Mouse (Mus musculus) hindbrain, postnatal 0 days (tissue): Measurements from ENCODE around the gene Ctsj. TPM values are rescaled to one million over a fixed set of nuclear protein-coding genes. Genes with fewer than 3 reads are reported as not detected.
"Not testable (repeated sequence)": the region's sequence is repeated elsewhere in the genome, so short reads cannot be mapped to it uniquely, and the experiment has no call there.

Experiments
- ATAC-seq: fragments of 200-750 bp; cut with Nextera tagmentation; 2 replicates; pipeline ENCODE4 v1.8.0; 2017; ENCODE audit warnings: mild to moderate bottlenecking, moderate TSS enrichment, moderate library complexity
- DNase-seq: peaks from one replicate; pipeline ENCODE4 v3.0.0-alpha.2; 2015; ENCODE audit warnings: low spot score
- H3K27ac ChIP-seq: fragments of 300-500 bp; sonication (generic); 2 replicates; pipeline ENCODE4 v1.5.1; 2014; ENCODE audit warnings: mild to moderate bottlenecking
- H3K27me3 ChIP-seq: fragments of 300-500 bp; sonication (generic); 2 replicates; pipeline ENCODE4 v1.6.1; 2014; ENCODE audit warnings: low read length, mixed read lengths; ENCODE audit not compliant: insufficient read depth
- H3K36me3 ChIP-seq: fragments of 300-500 bp; sonication (generic); 2 replicates; pipeline ENCODE4 v1.6.1; 2014; ENCODE audit warnings: low read length, mixed read lengths; ENCODE audit not compliant: insufficient read depth
- H3K4me1 ChIP-seq: fragments of 300-500 bp; sonication (generic); 2 replicates; pipeline ENCODE4 v1.6.1; 2014; ENCODE audit warnings: antibody characterized with exemption, low read length, mixed read lengths; ENCODE audit not compliant: insufficient read depth
- H3K4me2 ChIP-seq: fragments of 300-500 bp; sonication (generic); 2 replicates; pipeline ENCODE4 v1.6.1; 2014; ENCODE audit warnings: low read depth, mild to moderate bottlenecking, low read length, moderate library complexity, mixed read lengths
- H3K4me3 ChIP-seq: fragments of 300-500 bp; sonication (generic); 2 replicates; pipeline ENCODE4 v1.5.1; 2014; ENCODE audit warnings: low read length
- H3K9ac ChIP-seq: fragments of 300-500 bp; sonication (generic); replicated peaks from 2 replicates; pipeline ENCODE4 v1.6.1; 2014; ENCODE audit warnings: mild to moderate bottlenecking, low read length, moderate library complexity, mixed read lengths
- H3K9me3 ChIP-seq: fragments of 300-500 bp; sonication (generic); 2 replicates; pipeline ENCODE4 v1.6.1; 2016; ENCODE audit warnings: low read length, mixed read lengths
- CTCF ChIP-seq: IDR thresholded peaks from 2 replicates; pipeline ENCODE4 v1.5.1; 2016; ENCODE audit warnings: antibody characterized with exemption, control low read depth, low read depth
- WGBS: fragments of 180-500 bp; shearing (Covaris S2); extraction: QIAGEN DNeasy Blood & Tissue Kit; methylation state at CpG from one replicate; pipeline ENCODE4 v1.1.7; 2014; 5-methylcytosine and 5-hydroxymethylcytosine counted together
- polyA plus RNA-seq: library from polyadenylated mRNA; unstranded; fragments of >200 nt; fragmentation: Nextera tagmentation; extraction: Ambion mirVana; gene quantifications from 2 replicates; pipeline ENCODE4 v1.2.1, GENCODE M21; 2015
- total RNA-seq: library from RNA; depleted of rRNA; stranded (reverse); fragments of >200 nt; gene quantifications from 2 replicates; pipeline ENCODE4 v1.2.3, GENCODE M21; 2014; rRNA removed

Gene Ctsj
- total RNA-seq (not detected in 2 replicates), polyA plus RNA-seq (not detected in 2 replicates)

GRCm38 (mm10) chr13:61005859-61006258 lies at the start of gene Ctsj:
Gene Ctsj (minus strand): TSS chr13:61005959.
- no peak for TF ChIP-seq CTCF
- Histone ChIP-seq H3K4me2 (no peak within 1 kb of the TSS), H3K36me3 (no peaks in the 10 kb centered on the region), H3K27me3 (no peaks in the 10 kb centered on the region), H3K4me3 (no peak within 1 kb of the TSS), H3K9me3 (peaks cover 17% of the 10 kb centered on the region), H3K4me1 (no peaks in the 10 kb centered on the region), H3K9ac (no peak within 1 kb of the TSS), H3K27ac (no peak within 1 kb of the TSS)
- no peak for DNase-seq
- 76% methylated on average over 3 of the region's 3 CpGs for WGBS
- no peak for ATAC-seq

- peaks cover 3% of the 10 kb centered on the region; the same call in 1 of the 2 replicates for H3K9me3 ChIP-seq
- H3K27me3 ChIP-seq, result no peaks in the 10 kb centered on the region
- no peak within 1 kb of the TSS for H3K4me2 ChIP-seq
- 54% methylated on average over 3 of the region's 3 CpGs for WGBS
- DNase-seq (no peak), ATAC-seq (no peak)
- H3K36me3 ChIP-seq, result no peaks in the 10 kb centered on the region
- no peak within 1 kb of the TSS for H3K27ac ChIP-seq
- H3K9ac ChIP-seq, result no peak within 1 kb of the TSS
- no peak within 1 kb of the TSS for H3K4me3 ChIP-seq
- no peaks in the 10 kb centered on the region for H3K4me1 ChIP-seq
- no peak for TF ChIP-seq CTCF
These were observed 34.8 kb upstream of the Ctsj start, which contains the start of gene Ctsq for GRCm38 (mm10) chr13:61040531-61040930. Gene Ctsq (minus strand): TSS chr13:61040631.

GRCm38 (mm10) chr13:61022785-61023184 lies 17.0 kb upstream of the Ctsj start:
- DNase-seq (no peak), ATAC-seq (no peak)
- Histone ChIP-seq H3K4me3 (no peak overlapping the region), H3K27me3 (no peaks in the 10 kb centered on the region), H3K36me3 (no peaks in the 10 kb centered on the region), H3K9ac (no peak overlapping the region), H3K27ac (no peak overlapping the region), H3K4me2 (no peak overlapping the region), H3K9me3 (peaks cover 12% of the 10 kb centered on the region), H3K4me1 (no peaks in the 10 kb centered on the region)
- 88% methylated on average over 3 of the region's 3 CpGs for WGBS
- no peak for TF ChIP-seq CTCF

GRCm38 (mm10) chr13:61021844-61022243 lies 16.1 kb upstream of the Ctsj start:
- Histone ChIP-seq H3K4me2 (no peak overlapping the region), H3K9me3 (peaks cover 16% of the 10 kb centered on the region), H3K27ac (no peak overlapping the region), H3K4me1 (no peaks in the 10 kb centered on the region), H3K4me3 (no peak overlapping the region), H3K27me3 (no peaks in the 10 kb centered on the region), H3K9ac (no peak overlapping the region), H3K36me3 (no peaks in the 10 kb centered on the region)
- no peak for DNase-seq
- ATAC-seq, result no peak
- TF ChIP-seq CTCF, result no peak
- WGBS, result 86% methylated on average over 4 of the region's 6 CpGs

GRCm38 (mm10) chr13:61010171-61010570 lies 4.4 kb upstream of the Ctsj start:
- Histone ChIP-seq H3K4me3 (no peak overlapping the region), H3K9me3 (peaks cover 22% of the 10 kb centered on the region), H3K9ac (no peak overlapping the region), H3K4me2 (no peak overlapping the region), H3K27ac (no peak overlapping the region), H3K36me3 (no peaks in the 10 kb centered on the region), H3K27me3 (no peaks in the 10 kb centered on the region), H3K4me1 (no peaks in the 10 kb centered on the region)
- ATAC-seq (no peak), DNase-seq (no peak)
- 84% methylated on average over 4 of the region's 4 CpGs for WGBS
- no peak for TF ChIP-seq CTCF

GRCm38 (mm10) chr13:60997600-60997999 lies 8.2 kb downstream of the Ctsj start:
- Histone ChIP-seq H3K4me1 (no peaks in the 10 kb centered on the region), H3K4me3 (no peak overlapping the region), H3K4me2 (no peak overlapping the region), H3K9me3 (peaks cover 16% of the 10 kb centered on the region; the same call in 1 of the 2 replicates), H3K27me3 (no peaks in the 10 kb centered on the region), H3K9ac (no peak overlapping the region), H3K27ac (no peak overlapping the region), H3K36me3 (no peaks in the 10 kb centered on the region)
- DNase-seq, result no peak
- no peak for ATAC-seq
- WGBS, result 52% methylated on average over 2 of the region's 2 CpGs
- TF ChIP-seq CTCF, result no peak

- not testable (repeated sequence) for H3K4me2 ChIP-seq, H3K27ac ChIP-seq, H3K4me3 ChIP-seq, H3K4me1 ChIP-seq, H3K9ac ChIP-seq, H3K27me3 ChIP-seq, ATAC-seq, DNase-seq, H3K9me3 ChIP-seq, H3K36me3 ChIP-seq
- 69% methylated on average over 5 of the region's 5 CpGs for WGBS
These were observed 18.8 kb downstream of the Ctsj start for GRCm38 (mm10) chr13:60986915-60987314.

- DNase-seq, ATAC-seq, H3K4me2 ChIP-seq, H3K4me1 ChIP-seq, H3K9me3 ChIP-seq, H3K36me3 ChIP-seq, H3K27ac ChIP-seq, H3K9ac ChIP-seq, H3K27me3 ChIP-seq, H3K4me3 ChIP-seq: not testable (repeated sequence)
- 68% methylated on average over 4 of the region's 4 CpGs for WGBS
These were observed 33.4 kb downstream of the Ctsj start for GRCm38 (mm10) chr13:60972319-60972718.

GRCm38 (mm10) chr13:60963985-60964384 lies 41.8 kb downstream of the Ctsj start:
- H3K4me3 ChIP-seq, H3K4me1 ChIP-seq, H3K36me3 ChIP-seq, ATAC-seq, H3K27ac ChIP-seq, H3K4me2 ChIP-seq, H3K27me3 ChIP-seq, H3K9ac ChIP-seq, DNase-seq: not testable (repeated sequence)
- peaks cover 11% of the 10 kb centered on the region for H3K9me3 ChIP-seq
- WGBS, result 31% methylated on average over 4 of the region's 5 CpGs
